Mouse (Mus musculus) liver, embryonic 13.5 days (tissue): ENCODE measurements at regions not wholly inside any gene's neighbourhood (a gene's known extent, or its start where the extent isn't known, plus 50 kb on each side); places are given as distances from the start of the nearest gene placed in this dataset.
A peak's percentile ranks its signal among the peaks of the same experiment; 100 is the strongest.
"Not testable (repeated sequence)": the region's sequence is repeated elsewhere in the genome, so short reads cannot be mapped to it uniquely, and the experiment has no call there.

Experiments used
- ATAC-seq: fragments of 200-750 bp; cut with Nextera tagmentation; 2 replicates; pipeline ENCODE4 v1.8.0; 2017; ENCODE audit warnings: low read depth, mild to moderate bottlenecking, moderate number of reproducible peaks, moderate library complexity
- DNase-seq: peaks from one replicate; pipeline ENCODE4 v3.0.0; 2022
- H3K27ac ChIP-seq: fragments of 300-500 bp; sonication (generic); 2 replicates; pipeline ENCODE4 v1.5.1; 2015; ENCODE audit warnings: moderate library complexity, mild to moderate bottlenecking, inconsistent platforms
- H3K27me3 ChIP-seq: fragments of 300-500 bp; sonication (generic); 2 replicates; pipeline ENCODE4 v1.6.1; 2015; ENCODE audit warnings: mild to moderate bottlenecking, inconsistent platforms
- H3K36me3 ChIP-seq: fragments of 300-500 bp; sonication (generic); 2 replicates; pipeline ENCODE4 v1.6.1; 2015; ENCODE audit warnings: mild to moderate bottlenecking, inconsistent platforms
- H3K4me1 ChIP-seq: fragments of 300-500 bp; sonication (generic); replicated peaks from 2 replicates; pipeline ENCODE4 v1.6.1; 2015; ENCODE audit warnings: inconsistent platforms
- H3K4me2 ChIP-seq: fragments of 300-500 bp; sonication (generic); 2 replicates; pipeline ENCODE4 v1.6.1; 2015; ENCODE audit warnings: inconsistent platforms, mild to moderate bottlenecking, moderate library complexity
- H3K4me3 ChIP-seq: fragments of 300-500 bp; sonication (generic); replicated peaks from 2 replicates; pipeline ENCODE4 v1.5.1; 2015; ENCODE audit warnings: mild to moderate bottlenecking, inconsistent platforms
- H3K9ac ChIP-seq: fragments of 300-500 bp; sonication (generic); 2 replicates; pipeline ENCODE4 v1.6.1; 2015; ENCODE audit warnings: mild to moderate bottlenecking, inconsistent platforms
- H3K9me3 ChIP-seq: fragments of 300-500 bp; sonication (generic); replicated peaks from 2 replicates; pipeline ENCODE4 v1.6.1; 2016; ENCODE audit warnings: inconsistent platforms
- WGBS: fragments of 180-500 bp; shearing (Covaris S2); methylation state at CpG from one replicate; pipeline ENCODE4 v1.1.7; 2015; ENCODE audit not compliant: insufficient replicate concordance; 5-methylcytosine and 5-hydroxymethylcytosine counted together

DNA sequence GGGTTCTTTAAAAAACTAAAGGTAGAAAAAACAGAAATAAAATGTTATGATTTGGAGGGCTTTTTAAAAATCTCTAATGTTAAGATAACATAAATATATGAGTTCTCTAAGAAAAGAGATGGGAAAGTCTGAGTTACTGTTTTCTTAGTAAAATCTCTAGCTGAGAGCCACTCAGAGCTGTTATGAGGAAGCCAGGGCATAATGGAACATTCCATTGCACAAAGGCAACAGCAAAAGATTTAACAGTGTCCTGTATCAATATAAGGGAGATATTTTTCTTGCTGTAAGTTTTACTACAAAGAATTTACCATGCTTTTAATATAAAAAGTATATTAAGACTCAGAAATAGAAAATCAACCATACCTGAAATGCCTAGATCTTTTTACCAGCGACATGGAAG, 82.9 kb upstream of the Rfc3 start:
- Histone ChIP-seq H3K36me3 (no peaks in the 10 kb centered on the region), H3K9me3 (no peaks in the 10 kb centered on the region), H3K9ac (no peak overlapping the region), H3K4me2 (no peak overlapping the region), H3K27me3 (no peaks in the 10 kb centered on the region), H3K4me1 (no peaks in the 10 kb centered on the region), H3K4me3 (no peak overlapping the region), H3K27ac (no peak overlapping the region)
- ATAC-seq: no peak
- WGBS: 48% methylated on average over 1 of the region's 1 CpGs
- no peak for DNase-seq

DNA sequence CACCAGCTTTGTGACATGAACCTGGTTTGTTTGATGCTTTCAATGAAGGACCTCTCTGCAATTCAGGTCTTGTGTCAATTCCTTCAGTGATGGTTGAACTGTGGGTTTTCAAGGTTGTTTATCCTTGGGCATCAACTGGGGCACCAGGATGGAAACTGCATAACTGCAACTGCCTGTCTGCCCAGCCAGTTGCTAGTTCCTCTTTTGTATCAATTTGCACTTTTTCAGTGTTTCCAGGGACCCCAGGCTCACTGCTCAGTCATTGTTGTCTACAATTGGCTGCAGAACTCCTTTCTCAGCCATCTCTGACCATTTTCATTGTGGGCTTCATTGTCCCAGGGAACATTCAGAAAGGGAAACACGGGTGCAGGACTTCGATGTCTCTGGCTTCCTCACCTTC, 74.6 kb upstream of the Rfc3 start:
- no peaks in the 10 kb centered on the region for H3K9me3 ChIP-seq
- no peaks in the 10 kb centered on the region for H3K27me3 ChIP-seq
- H3K36me3 ChIP-seq: no peaks in the 10 kb centered on the region
- H3K4me3 ChIP-seq: no peak overlapping the region
- H3K27ac ChIP-seq: no peak overlapping the region
- ATAC-seq: no peak
- no peak overlapping the region for H3K9ac ChIP-seq
- H3K4me1 ChIP-seq: 0 out of 2 replicates have a peak, but pooled peaks cover 2% of the 10 kb centered on the region
- WGBS: 34% methylated on average over 2 of the region's 2 CpGs
- no peak for DNase-seq
- no peak overlapping the region for H3K4me2 ChIP-seq

DNA sequence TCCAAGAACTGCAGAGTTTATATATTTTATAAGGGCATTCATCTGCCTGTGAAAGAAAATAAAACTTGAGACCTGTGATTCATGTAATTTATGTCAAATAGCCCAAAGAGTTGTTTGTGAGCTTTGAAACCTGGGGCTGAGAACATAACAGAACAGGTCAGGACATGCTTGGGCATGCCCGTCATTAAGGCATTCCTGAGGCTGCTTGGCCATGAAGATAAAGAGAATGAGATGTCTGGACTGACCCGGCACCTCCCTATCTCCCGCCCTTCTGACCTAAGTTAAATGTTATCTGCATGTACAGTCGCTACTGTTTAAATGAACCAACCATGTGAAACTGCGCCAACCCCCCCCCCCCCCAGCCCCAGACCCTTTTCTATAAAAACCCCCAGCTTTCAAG, 73.4 kb upstream of the Rfc3 start:
- 33% methylated on average over 5 of the region's 5 CpGs for WGBS
- H3K4me2 ChIP-seq, H3K9ac ChIP-seq, H3K4me1 ChIP-seq, H3K27ac ChIP-seq, DNase-seq, H3K36me3 ChIP-seq, H3K4me3 ChIP-seq, H3K27me3 ChIP-seq, H3K9me3 ChIP-seq: not testable (repeated sequence)
- ATAC-seq: peak; percentile 59

DNA sequence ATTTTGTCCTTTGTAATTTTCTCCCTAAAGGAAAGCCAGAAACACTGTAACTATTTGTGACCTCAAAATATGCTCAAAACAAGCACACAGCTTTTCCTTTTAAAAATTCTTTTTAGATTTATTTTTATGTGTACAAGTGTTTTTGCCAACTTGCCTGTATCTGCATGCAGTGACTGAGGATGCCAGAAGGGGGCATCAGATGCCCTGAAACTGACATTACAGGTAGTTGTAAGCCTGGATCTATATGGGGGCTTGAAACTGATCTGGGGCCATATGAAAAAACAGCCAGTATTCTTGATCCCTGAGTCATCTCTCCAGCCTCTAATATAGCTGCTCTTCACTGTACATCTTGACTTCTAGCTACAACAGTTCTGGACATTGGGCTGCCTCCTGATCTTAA, 71.4 kb upstream of the Rfc3 start:
- H3K27me3 ChIP-seq: no peaks in the 10 kb centered on the region
- H3K4me2 ChIP-seq: no peak overlapping the region
- 0 out of 2 replicates have a peak, but pooled peaks cover 2% of the 10 kb centered on the region for H3K4me1 ChIP-seq
- DNase-seq (no peak), ATAC-seq (no peak)
- no peak overlapping the region for H3K4me3 ChIP-seq
- no peak overlapping the region for H3K9ac ChIP-seq
- no peaks in the 10 kb centered on the region for H3K9me3 ChIP-seq
- no peak overlapping the region for H3K27ac ChIP-seq
- H3K36me3 ChIP-seq: no peaks in the 10 kb centered on the region

GRCm38 (mm10) chr5:151719757-151720156, 68.7 kb upstream of the Rfc3 start:
- not testable (repeated sequence) for H3K9ac ChIP-seq, H3K4me1 ChIP-seq, H3K4me3 ChIP-seq, H3K36me3 ChIP-seq, H3K9me3 ChIP-seq, H3K27me3 ChIP-seq, H3K4me2 ChIP-seq, H3K27ac ChIP-seq, ATAC-seq, DNase-seq
- 58% methylated on average over 10 of the region's 10 CpGs for WGBS

GRCm38 (mm10) chr5:151717923-151718322, 66.9 kb upstream of the Rfc3 start:
- Histone ChIP-seq H3K27ac (no peak overlapping the region), H3K36me3 (no peaks in the 10 kb centered on the region), H3K27me3 (no peaks in the 10 kb centered on the region), H3K4me3 (no peak overlapping the region), H3K9me3 (no peaks in the 10 kb centered on the region), H3K4me2 (no peak overlapping the region), H3K9ac (no peak overlapping the region), H3K4me1 (no peaks in the 10 kb centered on the region)
- 26% methylated on average over 1 of the region's 1 CpGs for WGBS
- DNase-seq: no peak
- ATAC-seq: no peak

- ATAC-seq (no peak), DNase-seq (no peak)
- no peaks in the 10 kb centered on the region for H3K36me3 ChIP-seq
- no peak overlapping the region for H3K27ac ChIP-seq
- H3K4me1 ChIP-seq: no peaks in the 10 kb centered on the region
- no peak overlapping the region for H3K4me2 ChIP-seq
- no peak overlapping the region for H3K4me3 ChIP-seq
- H3K27me3 ChIP-seq: no peaks in the 10 kb centered on the region
- no peaks in the 10 kb centered on the region for H3K9me3 ChIP-seq
- H3K9ac ChIP-seq: no peak overlapping the region
These were observed 54.2 kb upstream of the Rfc3 start for GRCm38 (mm10) chr5:151705226-151705625.

DNA sequence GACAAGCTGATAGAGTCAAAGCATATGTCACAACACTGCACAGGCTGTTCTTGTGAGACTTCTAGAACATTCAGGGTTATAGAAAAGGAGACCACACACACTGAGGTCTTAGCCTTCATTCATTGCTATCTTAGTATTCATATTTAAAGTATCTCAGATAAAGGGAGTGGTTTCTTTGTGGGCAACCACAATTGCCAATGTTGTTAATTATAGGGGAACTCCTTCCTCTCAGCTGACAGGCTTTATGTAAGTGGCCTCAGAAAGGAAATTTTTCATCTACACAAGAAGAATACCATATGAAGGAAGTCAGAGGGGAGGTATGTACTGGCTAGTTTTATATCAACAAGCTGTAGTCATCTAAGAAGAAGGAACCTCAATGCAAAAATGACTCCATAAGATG, 53.0 kb upstream of the Rfc3 start:
- Histone ChIP-seq H3K27me3 (no peaks in the 10 kb centered on the region), H3K9me3 (no peaks in the 10 kb centered on the region), H3K36me3 (no peaks in the 10 kb centered on the region), H3K9ac (no peak overlapping the region), H3K4me1 (no peaks in the 10 kb centered on the region), H3K4me3 (no peak overlapping the region), H3K27ac (no peak overlapping the region), H3K4me2 (no peak overlapping the region)
- DNase-seq (no peak), ATAC-seq (no peak)
